Mouse (Mus musculus) myocyte (in vitro differentiated cells): ENCODE data around the gene Aldh2. TPM values are rescaled to one million over a fixed set of nuclear protein-coding genes. Genes with fewer than 3 reads are reported as not detected.

Experiments used
- H3K27me3 ChIP-seq: one replicate; pipeline ENCODE4 v1.6.1; 2011; ENCODE audit not compliant: control insufficient read depth, insufficient read depth, insufficient read length
- H3K36me3 ChIP-seq: one replicate; pipeline ENCODE4 v1.6.1; 2011; ENCODE audit not compliant: control insufficient read depth, insufficient read depth
- H3K4me2 ChIP-seq: one replicate; pipeline ENCODE4 v1.6.1; 2011; ENCODE audit warnings: low read depth, control low read depth
- H3K4me3 ChIP-seq: one replicate; pipeline ENCODE4 v1.5.1; 2011; ENCODE audit warnings: mild to moderate bottlenecking, control low read depth, moderate library complexity
- H3K79me2 ChIP-seq: one replicate; pipeline ENCODE4 v1.6.1; 2011; ENCODE audit not compliant: control insufficient read depth, insufficient read depth
- H3ac ChIP-seq: one replicate; pipeline ENCODE4 v1.6.1; 2011; ENCODE audit not compliant: control insufficient read depth, insufficient read length
- CEBPB ChIP-seq: IDR thresholded peaks from 2 replicates; pipeline ENCODE4 v1.6.1; 2011; ENCODE audit warnings: mild to moderate bottlenecking, moderate library complexity; ENCODE audit not compliant: poor library complexity, insufficient read depth, severe bottlenecking
- E2F4 ChIP-seq: IDR thresholded peaks from one replicate; pipeline ENCODE4 v1.6.1; 2011; ENCODE audit warnings: mild to moderate bottlenecking, control low read depth, moderate library complexity; ENCODE audit not compliant: insufficient read depth
- MAX ChIP-seq: IDR thresholded peaks from one replicate; pipeline ENCODE4 v1.6.1; 2011; ENCODE audit warnings: low read depth, mild to moderate bottlenecking, control low read depth
- MYOD1 ChIP-seq, 3 experiments: IDR thresholded peaks; one replicate each; pipeline ENCODE4 v1.6.1; 2011; ENCODE audit warnings: control low read depth in 2 of 3, low read depth in 2 of 3, mild to moderate bottlenecking in 2 of 3, moderate library complexity in 1 of 3; ENCODE audit not compliant: insufficient read length in 2 of 3, control insufficient read depth in 1 of 3
- MYOG ChIP-seq, 3 experiments: IDR thresholded peaks; one replicate each; pipeline ENCODE4 v1.6.1; 2011; ENCODE audit warnings: control low read depth in 2 of 3, low read depth in 2 of 3, mild to moderate bottlenecking in 2 of 3; ENCODE audit not compliant: insufficient read length in 2 of 3, control insufficient read depth in 1 of 3, insufficient read depth in 1 of 3
- POLR2A ChIP-seq: IDR thresholded peaks from one replicate; pipeline ENCODE4 v1.6.1; 2011; ENCODE audit warnings: low read depth, mild to moderate bottlenecking, control low read depth, moderate library complexity; ENCODE audit not compliant: insufficient read length
- POLR2AphosphoS2 ChIP-seq: IDR thresholded peaks from one replicate; pipeline ENCODE4 v1.6.1; 2011; ENCODE audit warnings: low read depth, control low read depth; ENCODE audit not compliant: insufficient read length
- REST ChIP-seq: IDR thresholded peaks from one replicate; pipeline ENCODE4 v1.6.1; 2011; ENCODE audit warnings: mild to moderate bottlenecking, control low read depth, moderate library complexity; ENCODE audit not compliant: insufficient read depth, insufficient read length
- SRF ChIP-seq: IDR thresholded peaks from one replicate; pipeline ENCODE4 v1.6.1; 2011; ENCODE audit warnings: low read depth; ENCODE audit not compliant: control insufficient read depth, insufficient read length
- TCF12 ChIP-seq: IDR thresholded peaks from one replicate; pipeline ENCODE4 v1.6.1; 2011; ENCODE audit warnings: mild to moderate bottlenecking, control low read depth; ENCODE audit not compliant: poor library complexity, insufficient read depth, severe bottlenecking
- TCF3 ChIP-seq: IDR thresholded peaks from one replicate; pipeline ENCODE4 v1.6.1; 2011; ENCODE audit warnings: low read depth, control low read depth; ENCODE audit not compliant: insufficient read length
- USF1 ChIP-seq: IDR thresholded peaks from one replicate; pipeline ENCODE4 v1.6.1; 2011; ENCODE audit warnings: low read depth, mild to moderate bottlenecking, control low read depth, moderate library complexity
- polyA plus RNA-seq: library from polyadenylated mRNA; unstranded; fragments of >200 nt; fragmentation: generic; extraction: Trizol; gene quantifications from one replicate; pipeline ENCODE4 v1.2.1, GENCODE M21; 2012; ENCODE audit warnings: missing spikeins

The Aldh2 gene
- polyA plus RNA-seq, 1 experiment: 210 TPM

- Histone ChIP-seq H3K4me2 (no peak overlapping the region), H3K79me2 (no peaks in the 10 kb centered on the region)
These were observed 11.7 kb downstream of the Aldh2 start for GRCm38 (mm10) chr5:121581945-121582344.

GRCm38 (mm10) chr5:121576927-121577488 lies 16.6 kb downstream of the Aldh2 start:
- H3K4me2 ChIP-seq: no peak overlapping the region
- H3K4me3 ChIP-seq: no peak overlapping the region
- H3ac ChIP-seq: no peak overlapping the region
- H3K27me3 ChIP-seq: no peaks in the 10 kb centered on the region
- H3K36me3 ChIP-seq: no peaks in the 10 kb centered on the region
- H3K79me2 ChIP-seq: no peaks in the 10 kb centered on the region
- TF ChIP-seq CEBPB (no peak), TCF3 (no peak), MYOG (IDR thresholded peaks at IDR 0.05; ENCODE audit: control insufficient read depth in 1 of 3, insufficient read depth in 1 of 3, insufficient read length in 2 of 3, low read depth in 2 of 3) (no peak), MAX (no peak), POLR2A (no peak), TCF12 (no peak), SRF (no peak), POLR2AphosphoS2 (no peak), E2F4 (no peak), MYOD1 (IDR thresholded peaks at IDR 0.05; ENCODE audit: control insufficient read depth in 1 of 3, insufficient read length in 2 of 3, low read depth in 2 of 3) (no peak), USF1 (no peak), REST (no peak)

More at GRCm38 (mm10) chr5:121581945-121582344, 11.7 kb downstream of the Aldh2 start:
- H3K27me3 ChIP-seq: no peaks in the 10 kb centered on the region
- TF ChIP-seq MYOG (IDR thresholded peaks at IDR 0.05; ENCODE audit: control insufficient read depth in 1 of 3, insufficient read depth in 1 of 3, insufficient read length in 2 of 3, low read depth in 2 of 3): no peak
- TF ChIP-seq TCF3: no peak
- TF ChIP-seq MYOD1 (IDR thresholded peaks at IDR 0.05; ENCODE audit: control insufficient read depth in 1 of 3, insufficient read length in 2 of 3, low read depth in 2 of 3): no peak
- no peak for TF ChIP-seq USF1
- TF ChIP-seq POLR2A: no peak
- no peak for TF ChIP-seq POLR2AphosphoS2
- no peak for TF ChIP-seq SRF
- no peak for TF ChIP-seq REST
- no peak for TF ChIP-seq TCF12
- no peak for TF ChIP-seq MAX
- no peak for TF ChIP-seq E2F4
- no peak for TF ChIP-seq CEBPB
- no peak overlapping the region for H3K4me3 ChIP-seq
- no peaks in the 10 kb centered on the region for H3K36me3 ChIP-seq
- H3ac ChIP-seq: no peak overlapping the region

GRCm38 (mm10) chr5:121575867-121576266 lies 17.8 kb downstream of the Aldh2 start:
- H3ac ChIP-seq: no peak overlapping the region
- no peaks in the 10 kb centered on the region for H3K36me3 ChIP-seq
- no peaks in the 10 kb centered on the region for H3K27me3 ChIP-seq
- H3K4me3 ChIP-seq: no peak overlapping the region
- TF ChIP-seq TCF12 (no peak), E2F4 (no peak), MAX (no peak), POLR2A (no peak), CEBPB (no peak), REST (no peak), MYOD1 (IDR thresholded peaks at IDR 0.05; ENCODE audit: control insufficient read depth in 1 of 3, insufficient read length in 2 of 3, low read depth in 2 of 3) (no peak), USF1 (no peak), POLR2AphosphoS2 (no peak), MYOG (IDR thresholded peaks at IDR 0.05; ENCODE audit: control insufficient read depth in 1 of 3, insufficient read depth in 1 of 3, insufficient read length in 2 of 3, low read depth in 2 of 3) (no peak), SRF (no peak), TCF3 (no peak)
- no peaks in the 10 kb centered on the region for H3K79me2 ChIP-seq
- H3K4me2 ChIP-seq: no peak overlapping the region

GRCm38 (mm10) chr5:121574145-121574544 lies 19.5 kb downstream of the Aldh2 start:
- H3K79me2 ChIP-seq: no peaks in the 10 kb centered on the region
- no peaks in the 10 kb centered on the region for H3K27me3 ChIP-seq
- H3K4me2 ChIP-seq: no peak overlapping the region
- H3K36me3 ChIP-seq: no peaks in the 10 kb centered on the region
- no peak overlapping the region for H3ac ChIP-seq
- H3K4me3 ChIP-seq: no peak overlapping the region
- no peak for TF ChIP-seq E2F4
- no peak for TF ChIP-seq MAX
- no peak for TF ChIP-seq TCF12
- TF ChIP-seq MYOG (IDR thresholded peaks at IDR 0.05; ENCODE audit: control insufficient read depth in 1 of 3, insufficient read depth in 1 of 3, insufficient read length in 2 of 3, low read depth in 2 of 3): no peak

GRCm38 (mm10) chr5:121570787-121571186 lies 22.8 kb downstream of the Aldh2 start:
- H3K4me3 ChIP-seq: no peak overlapping the region
- H3K79me2 ChIP-seq: no peaks in the 10 kb centered on the region
- H3ac ChIP-seq: no peak overlapping the region
- no peaks in the 10 kb centered on the region for H3K36me3 ChIP-seq
- H3K27me3 ChIP-seq: no peaks in the 10 kb centered on the region
- TF ChIP-seq MYOG (IDR thresholded peaks at IDR 0.05; ENCODE audit: control insufficient read depth in 1 of 3, insufficient read depth in 1 of 3, insufficient read length in 2 of 3, low read depth in 2 of 3) (no peak), MAX (no peak), USF1 (no peak), POLR2AphosphoS2 (no peak), TCF12 (no peak), REST (no peak)
- H3K4me2 ChIP-seq: no peak overlapping the region
